Mouse (Mus musculus) hindbrain, embryonic 16.5 days (tissue): ENCODE results near the gene Csrnp1. TPM values are rescaled to one million over a fixed set of nuclear protein-coding genes. Genes with fewer than 3 reads are reported as not detected.
A peak's percentile ranks its signal among the peaks of the same experiment; 100 is the strongest.

Source experiments
- ATAC-seq: fragments of 200-750 bp; cut with Nextera tagmentation; 2 replicates; pipeline ENCODE4 v1.8.0; 2017; ENCODE audit warnings: moderate TSS enrichment, moderate library complexity
- H3K27ac ChIP-seq: fragments of 300-500 bp; sonication (generic); 2 replicates; pipeline ENCODE4 v1.5.1; 2014; ENCODE audit warnings: low read depth, mild to moderate bottlenecking, control low read depth, low read length, moderate library complexity
- H3K27me3 ChIP-seq: fragments of 300-500 bp; sonication (generic); replicated peaks from 2 replicates; pipeline ENCODE4 v1.6.1; 2014; ENCODE audit warnings: low read length; ENCODE audit not compliant: control insufficient read depth, insufficient read depth
- H3K36me3 ChIP-seq: fragments of 300-500 bp; sonication (generic); 2 replicates; pipeline ENCODE4 v1.6.1; 2014; ENCODE audit warnings: mild to moderate bottlenecking, low read length, moderate library complexity, mixed read lengths; ENCODE audit not compliant: control insufficient read depth, insufficient read depth
- H3K4me1 ChIP-seq: fragments of 300-500 bp; sonication (generic); 2 replicates; pipeline ENCODE4 v1.6.1; 2014; ENCODE audit warnings: low read depth, low read length; ENCODE audit not compliant: control insufficient read depth, insufficient read depth
- H3K4me2 ChIP-seq: fragments of 300-500 bp; sonication (generic); 2 replicates; pipeline ENCODE4 v1.6.1; 2014; ENCODE audit warnings: mild to moderate bottlenecking, low read length, control low read depth, moderate library complexity
- H3K4me3 ChIP-seq: fragments of 300-500 bp; sonication (generic); 2 replicates; pipeline ENCODE4 v1.5.1; 2014; ENCODE audit warnings: mild to moderate bottlenecking, low read length, control low read depth, moderate library complexity
- H3K9ac ChIP-seq: fragments of 300-500 bp; sonication (generic); 2 replicates; pipeline ENCODE4 v1.6.1; 2014; ENCODE audit warnings: low read depth, mild to moderate bottlenecking, control low read depth, low read length, moderate library complexity
- H3K9me3 ChIP-seq: fragments of 300-500 bp; sonication (generic); 2 replicates; pipeline ENCODE4 v1.6.1; 2014; ENCODE audit warnings: mild to moderate bottlenecking, low read length, moderate library complexity; ENCODE audit not compliant: control insufficient read depth
- WGBS: fragments of 180-500 bp; shearing (Covaris S2); extraction: QIAGEN DNeasy Blood & Tissue Kit; methylation state at CpG from one replicate; pipeline ENCODE4 v1.1.7; 2014; 5-methylcytosine and 5-hydroxymethylcytosine counted together
- polyA plus RNA-seq: library from polyadenylated mRNA; unstranded; fragments of >200 nt; fragmentation: Nextera tagmentation; extraction: Ambion mirVana; gene quantifications from 2 replicates; pipeline ENCODE4 v1.2.1, GENCODE M21; 2015

Csrnp1 gene
- polyA plus RNA-seq, 1 experiment from 2014 or later, result 2.7 TPM

DNA sequence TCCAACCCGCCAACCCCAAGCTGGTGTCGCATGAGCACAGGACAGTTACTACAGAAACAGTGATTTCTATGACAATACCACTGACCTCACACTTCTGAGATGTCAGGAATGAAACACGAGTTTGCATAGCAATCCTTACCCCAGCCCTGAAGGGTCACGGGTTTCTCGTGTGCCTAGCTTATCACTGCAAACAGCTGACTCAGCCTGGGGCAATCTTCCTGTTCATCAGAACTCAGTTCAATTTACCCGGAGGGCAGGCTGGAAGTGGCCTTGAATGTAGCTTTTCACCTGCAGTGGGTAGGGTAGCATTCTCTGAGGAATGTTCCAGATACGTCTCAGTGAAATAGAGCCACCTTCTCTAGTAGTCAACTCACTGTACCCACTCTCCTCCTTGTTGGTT, 9.7 kb upstream of the Csrnp1 start:
- Histone ChIP-seq H3K9ac (no peak overlapping the region), H3K27me3 (no peaks in the 10 kb centered on the region), H3K36me3 (no peaks in the 10 kb centered on the region), H3K4me1 (no peaks in the 10 kb centered on the region), H3K27ac (no peak overlapping the region), H3K4me3 (no peak overlapping the region), H3K4me2 (no peak overlapping the region), H3K9me3 (no peaks in the 10 kb centered on the region)
- ATAC-seq, result no peak
- 73% methylated on average over 7 of the region's 7 CpGs for WGBS

DNA sequence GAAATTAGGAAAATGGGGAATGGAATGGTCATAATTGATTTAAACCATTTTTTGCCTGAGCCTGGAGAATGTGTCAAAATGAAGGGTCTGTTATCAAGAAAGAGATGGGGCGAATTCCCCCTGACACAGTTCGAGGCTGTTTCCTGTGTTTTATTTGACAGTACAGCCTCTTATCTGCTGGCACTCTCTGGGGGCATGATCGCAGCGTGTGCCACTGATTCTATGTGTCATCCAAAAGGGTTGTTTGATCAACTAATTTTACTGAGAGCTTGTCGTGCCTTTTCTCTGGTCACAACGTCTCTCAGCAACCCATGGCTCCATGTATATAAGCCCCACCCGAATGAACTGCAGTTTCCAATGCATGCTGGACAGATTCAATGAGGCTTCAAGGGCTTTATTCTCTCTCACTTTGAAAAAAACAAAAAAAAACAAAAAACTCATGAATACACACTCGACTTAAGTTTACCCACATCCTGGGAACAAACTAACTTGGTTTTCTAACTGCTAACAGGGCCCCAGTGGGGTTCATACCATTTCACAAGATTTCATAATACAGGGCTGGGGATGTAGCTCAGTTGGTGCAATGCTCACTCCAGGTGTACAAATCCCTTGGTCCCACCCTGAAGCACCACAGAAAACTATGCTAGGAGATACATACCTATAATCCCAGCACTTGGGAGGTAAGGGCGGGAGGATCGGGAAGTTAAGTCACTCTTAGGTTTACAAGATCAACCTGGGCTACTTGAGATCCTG, 8.8 kb upstream of the Csrnp1 start:
- ATAC-seq, result no peak
- no peak overlapping the region for H3K27ac ChIP-seq
- no peak overlapping the region for H3K4me3 ChIP-seq
- no peaks in the 10 kb centered on the region for H3K36me3 ChIP-seq
- no peaks in the 10 kb centered on the region for H3K27me3 ChIP-seq
- H3K9me3 ChIP-seq, result no peaks in the 10 kb centered on the region
- WGBS, result 71% methylated on average over 10 of the region's 10 CpGs
- no peak overlapping the region for H3K4me2 ChIP-seq
- H3K9ac ChIP-seq, result no peak overlapping the region
- no peaks in the 10 kb centered on the region for H3K4me1 ChIP-seq

DNA sequence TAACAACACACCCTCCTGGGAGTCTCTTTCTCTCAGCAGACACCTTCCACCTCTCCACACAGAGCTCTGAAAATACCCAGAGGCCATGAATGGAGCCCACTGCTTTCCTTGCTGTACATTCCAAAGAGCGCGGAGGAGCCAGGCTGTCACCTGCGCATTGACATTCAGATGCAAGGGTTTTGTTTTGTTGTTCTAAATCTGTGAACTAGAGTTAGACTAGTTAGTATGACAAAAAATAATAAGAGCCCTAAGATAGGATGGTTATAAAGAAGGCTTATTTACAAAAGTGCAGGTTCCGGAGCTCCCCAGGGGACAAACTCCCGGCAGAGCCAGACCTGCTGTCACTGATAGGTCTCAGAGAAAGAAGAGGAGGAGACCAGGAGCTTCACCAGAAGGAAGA, 6.9 kb upstream of the Csrnp1 start:
- Histone ChIP-seq H3K9me3 (no peaks in the 10 kb centered on the region), H3K36me3 (no peaks in the 10 kb centered on the region), H3K27me3 (no peaks in the 10 kb centered on the region), H3K27ac (no peak overlapping the region), H3K4me2 (no peak overlapping the region), H3K4me1 (no peaks in the 10 kb centered on the region), H3K4me3 (no peak overlapping the region), H3K9ac (no peak overlapping the region)
- ATAC-seq, result no peak
- 12% methylated on average over 5 of the region's 5 CpGs for WGBS

DNA sequence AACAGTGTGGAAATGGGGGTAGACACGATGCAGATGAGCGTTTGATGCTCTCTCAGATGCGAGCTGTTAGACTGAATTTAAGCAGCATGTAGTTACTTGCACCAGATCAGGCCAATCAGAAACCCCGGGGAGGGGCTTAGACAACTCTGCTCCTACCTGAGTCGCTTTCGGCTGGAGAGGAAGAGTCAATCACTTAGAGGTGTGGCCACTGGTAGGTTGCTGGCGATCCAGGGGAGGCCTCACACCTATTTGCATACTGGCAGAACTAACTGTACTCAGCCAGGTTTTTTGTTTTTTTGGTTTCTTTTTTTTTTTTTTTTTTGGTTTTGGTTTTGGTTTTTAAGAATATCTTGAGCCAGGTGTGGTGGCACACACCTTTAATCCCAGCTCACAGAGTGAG, 3.8 kb upstream of the Csrnp1 start:
- H3K4me2 ChIP-seq, result no peak overlapping the region
- H3K36me3 ChIP-seq, result no peaks in the 10 kb centered on the region
- no peak overlapping the region for H3K4me3 ChIP-seq
- H3K27me3 ChIP-seq, result 0 out of 2 replicates have a peak, but pooled peaks cover under 1% of the 10 kb centered on the region
- ATAC-seq, result no peak
- no peaks in the 10 kb centered on the region for H3K9me3 ChIP-seq
- WGBS, result 56% methylated on average over 7 of the region's 7 CpGs
- H3K27ac ChIP-seq, result no peak overlapping the region
- peaks cover 6% of the 10 kb centered on the region for H3K4me1 ChIP-seq
- no peak overlapping the region for H3K9ac ChIP-seq

DNA sequence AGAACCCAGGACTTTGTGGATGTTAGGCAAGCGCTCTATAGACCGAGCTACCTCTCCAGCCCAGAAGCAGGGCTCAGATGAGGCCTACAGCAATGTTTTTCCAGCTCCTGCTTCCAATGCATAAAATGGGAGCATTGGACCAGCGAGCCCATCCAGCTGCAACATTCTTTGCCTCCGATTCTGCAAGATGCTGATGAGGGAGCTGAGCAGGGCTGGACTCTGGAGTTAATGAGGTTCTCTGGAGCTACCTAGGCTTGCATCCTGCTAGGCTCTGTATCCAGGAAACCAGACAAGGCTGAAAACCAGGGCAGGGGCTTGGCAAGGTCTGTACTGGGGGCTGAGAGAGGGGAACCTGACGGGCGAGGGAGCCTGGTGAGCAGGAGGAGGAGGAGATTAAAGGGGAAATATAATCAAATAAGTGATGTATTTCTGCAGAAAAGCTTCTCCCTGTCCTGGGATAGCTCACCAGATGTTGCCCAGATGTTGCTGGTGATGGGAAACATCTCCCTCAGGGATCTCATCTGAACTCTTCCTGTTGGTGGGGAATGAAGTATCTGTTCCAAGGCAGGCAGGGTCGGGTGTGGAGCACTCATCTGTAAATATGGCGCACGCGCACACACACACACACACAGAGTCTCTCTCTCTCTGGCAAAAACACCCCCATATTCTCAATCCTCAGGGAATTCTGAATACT, 1.6 kb upstream of the Csrnp1 start:
- Histone ChIP-seq H3K9ac (no peak overlapping the region), H3K27me3 (peaks cover 3% of the 10 kb centered on the region; the same call in 1 of the 2 replicates), H3K27ac (no peak overlapping the region), H3K36me3 (no peaks in the 10 kb centered on the region), H3K9me3 (no peaks in the 10 kb centered on the region), H3K4me2 (no peak overlapping the region), H3K4me3 (no peak overlapping the region), H3K4me1 (peaks cover 27% of the 10 kb centered on the region)
- ATAC-seq, result no peak
- 64% methylated on average over 10 of the region's 10 CpGs for WGBS

DNA sequence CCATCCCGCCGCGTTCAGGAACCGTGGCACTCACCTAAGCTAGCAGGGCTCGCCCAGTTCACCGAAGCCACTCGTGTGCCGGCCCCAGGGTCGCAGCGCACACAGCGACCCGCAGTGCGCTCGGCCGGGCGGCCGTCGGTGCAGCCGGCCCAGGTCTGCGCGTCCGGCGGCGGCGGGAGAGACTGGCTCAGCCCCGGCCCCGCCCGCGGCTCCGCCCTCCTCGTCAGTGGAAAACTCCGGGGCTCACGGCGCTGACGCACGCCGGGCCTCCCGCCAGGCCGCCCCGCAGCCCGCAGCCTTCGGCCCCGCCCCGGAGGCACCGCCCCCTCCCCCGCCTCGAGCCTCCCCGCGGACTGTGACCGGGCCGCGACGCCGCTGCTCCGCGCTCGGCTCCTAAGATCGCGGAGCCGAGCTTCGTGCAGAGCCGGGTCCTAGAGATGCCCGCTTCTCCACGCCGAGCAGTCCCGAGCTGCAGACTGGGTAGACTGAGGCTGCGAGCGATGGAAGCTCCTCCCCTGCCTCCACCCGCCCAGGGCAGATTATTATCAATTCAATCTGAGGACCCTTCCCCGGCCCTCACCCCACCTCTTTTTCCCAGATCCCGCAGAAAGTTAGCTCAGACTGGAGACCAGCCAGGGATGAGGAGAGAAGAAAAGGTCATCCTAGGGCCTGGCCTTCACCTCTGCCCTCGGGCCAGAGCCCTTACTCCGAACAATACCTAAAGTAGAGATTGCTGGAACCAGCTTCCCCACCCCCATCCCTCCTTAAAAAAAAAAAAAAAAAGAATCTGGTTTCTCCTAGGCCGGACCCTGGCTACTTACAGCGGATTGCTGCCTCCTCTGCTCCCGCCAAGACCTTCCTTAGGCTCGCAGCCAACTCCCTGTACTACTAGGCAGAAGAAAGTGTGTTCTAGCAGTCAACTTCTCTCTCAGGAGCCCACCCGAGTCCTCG, 598 bp downstream of the Csrnp1 start:
- H3K4me3 ChIP-seq, result peak overlapping the region; percentile 69
- ATAC-seq, result peak; percentile 71

DNA sequence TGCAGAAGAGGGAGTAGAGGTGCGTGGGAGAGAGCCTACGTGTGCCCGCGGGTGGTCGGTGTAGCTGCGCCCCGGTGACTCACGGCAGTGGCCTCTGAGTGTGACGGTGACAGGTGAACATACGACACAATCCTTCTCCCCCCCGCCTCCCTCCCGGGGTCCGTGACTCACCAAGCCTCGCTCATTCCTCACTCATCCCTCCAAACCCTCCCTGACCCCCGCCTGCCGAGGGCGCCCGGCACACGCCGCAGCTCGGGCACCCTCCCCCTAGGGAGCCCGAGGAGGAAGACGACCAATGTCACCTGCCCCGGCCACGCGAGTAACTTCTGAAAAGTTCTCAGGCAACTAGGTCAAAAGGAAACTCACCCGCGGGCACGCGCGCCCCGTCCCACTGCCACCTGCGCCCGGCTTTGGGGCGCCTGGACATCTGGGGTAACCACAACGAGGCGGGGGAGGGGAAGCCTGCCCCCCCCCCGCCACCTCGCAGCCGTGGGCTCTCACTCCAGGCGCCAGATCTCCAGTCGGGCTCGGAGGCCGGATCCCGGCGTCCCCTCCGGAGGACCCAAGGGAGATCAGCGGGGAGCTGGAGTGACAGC, 1.4 kb downstream of the Csrnp1 start:
- Histone ChIP-seq H3K9me3 (no peaks in the 10 kb centered on the region), H3K27ac (peak overlapping the region; percentile 23; the same call in 1 of the 2 replicates), H3K4me2 (peak overlapping the region; percentile 95), H3K9ac (peak overlapping the region; percentile 75), H3K27me3 (peaks cover 3% of the 10 kb centered on the region; the same call in 1 of the 2 replicates), H3K4me3 (peak overlapping the region; percentile 69), H3K36me3 (no peaks in the 10 kb centered on the region), H3K4me1 (peaks cover 34% of the 10 kb centered on the region)
- no peak for ATAC-seq
- 0% methylated on average over 39 of the region's 48 CpGs for WGBS

More for the DNA sequence above, 598 bp downstream of the Csrnp1 start:
- WGBS, result 1% methylated on average over 51 of the region's 79 CpGs
- Histone ChIP-seq H3K36me3 (no peaks in the 10 kb centered on the region), H3K27ac (peak overlapping the region; percentile 23; the same call in 1 of the 2 replicates), H3K4me1 (peaks cover 34% of the 10 kb centered on the region), H3K9me3 (no peaks in the 10 kb centered on the region), H3K4me2 (peak overlapping the region; percentile 95), H3K27me3 (peaks cover 3% of the 10 kb centered on the region; the same call in 1 of the 2 replicates), H3K9ac (peak overlapping the region; percentile 75)

DNA sequence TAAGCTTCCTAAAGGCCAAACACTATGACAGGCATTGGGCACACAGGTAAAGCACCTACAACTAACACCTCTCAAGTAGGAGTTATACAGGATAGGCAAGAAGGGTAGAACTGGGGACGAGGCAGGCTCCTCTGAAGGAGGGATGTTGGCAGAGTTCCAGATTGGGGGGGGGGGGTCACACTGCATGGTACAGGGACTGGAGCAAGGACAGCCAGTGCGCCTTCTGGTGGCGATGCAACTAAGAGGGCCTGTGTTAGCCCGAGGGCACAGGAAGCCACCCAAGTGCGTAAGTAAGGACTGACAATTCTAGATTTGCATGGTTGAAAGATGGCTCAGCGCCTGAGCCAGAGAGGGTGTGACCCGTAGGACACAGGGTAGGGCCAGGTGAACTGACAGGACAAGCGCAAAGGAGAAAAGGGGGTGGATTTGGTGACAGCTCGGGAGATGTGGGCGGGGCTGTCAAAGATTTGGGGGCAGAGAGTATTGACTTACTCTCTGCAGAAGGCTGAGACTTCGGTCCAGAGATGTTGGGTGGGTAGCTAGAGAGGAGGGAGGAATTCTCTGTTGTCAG, 2.1 kb downstream of the Csrnp1 start:
- H3K27ac ChIP-seq, result peak overlapping the region; percentile 75; the same call in 1 of the 2 replicates
- WGBS, result 2% methylated on average over 10 of the region's 11 CpGs
- H3K4me3 ChIP-seq, result peak overlapping the region; percentile 69
- H3K36me3 ChIP-seq, result no peaks in the 10 kb centered on the region
- peaks cover 37% of the 10 kb centered on the region for H3K4me1 ChIP-seq
- peak overlapping the region; percentile 31 for H3K9ac ChIP-seq
- peak; percentile 44 for ATAC-seq
- no peaks in the 10 kb centered on the region for H3K9me3 ChIP-seq
- H3K4me2 ChIP-seq, result peak overlapping the region; percentile 95
- peaks cover 3% of the 10 kb centered on the region; the same call in 1 of the 2 replicates for H3K27me3 ChIP-seq
